Mouse (Mus musculus) liver, postnatal 0 days (tissue): Measurements from ENCODE around the gene Fancd2.

ENCODE experiments used
- CTCF ChIP-seq: sonication (generic); IDR thresholded peaks from 2 replicates; pipeline ENCODE4 v1.5.1; 2016; ENCODE audit warnings: antibody characterized with exemption, low read depth
- EP300 ChIP-seq: IDR thresholded peaks from 2 replicates; pipeline ENCODE4 v1.6.1; 2016; ENCODE audit warnings: antibody characterized with exemption, low read depth, mild to moderate bottlenecking

GRCm38 (mm10) chr6:113600543-113601139 is 69.2 kb downstream of the Fancd2 start, which contains the start of gene Fancd2os:
- TF ChIP-seq CTCF (no peak), EP300 (no peak)
